ENCODE assay signal across 22 mouse cellular contexts in the genomic region with DNA sequence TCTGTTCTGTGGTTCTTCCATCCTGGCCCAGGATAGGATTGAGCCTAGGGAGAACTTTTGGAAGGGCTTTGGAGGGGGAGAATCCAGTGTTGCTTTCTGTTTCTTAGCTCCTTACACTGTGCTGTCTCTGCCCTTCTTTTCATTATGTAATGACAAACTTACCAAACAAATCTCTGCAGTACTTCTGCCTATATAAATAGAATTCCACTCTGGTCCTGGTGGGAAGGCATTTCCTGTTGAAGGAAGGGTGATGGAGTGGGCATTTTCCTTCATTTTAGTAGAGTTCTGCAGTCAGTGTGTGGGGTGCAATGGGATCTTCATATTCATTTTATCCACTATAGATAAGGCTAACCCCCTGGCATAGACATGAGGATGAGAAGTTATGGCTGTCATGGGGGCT.
DNase-seq lines count a peak whose midpoint lies in the region; ATAC-seq and TF ChIP-seq lines count a peak whose summit lies in the region.
"Had no signal": no experiment of that assay in that cellular context is flagged by ENCODE, and none has a peak within 500 bp of the region (broad histone marks: within the 10 kb centered on the region; RNA-seq: fewer than 3 reads in every experiment).

No protein-coding gene starts in this region.

- intact Hi-C loops in left cerebral cortex, adult 2 months (cut with DNase I): loop anchor here (2.0 kb wide), 1 partner anchor 40 kb away; no protein-coding TSS in a partner anchor

- ATAC-seq in frontal cortex, adult (ENCODE audit: low TSS enrichment): peak; percentile 54; the same call in 1 of the 2 replicates
- ATAC-seq in kidney, embryonic 15.5 days (replicated peaks; ENCODE audit: low FRiP score): no peak
- ATAC-seq in kidney, embryonic 16.5 days (ENCODE audit: low FRiP score, low TSS enrichment): no peak
- ATAC-seq: activated CD4-positive, CD25-positive, alpha-beta regulatory T cell, adult 4 months; CD4-positive, CD25-positive, alpha-beta regulatory T cell, adult 4 months; Patski had no signal

- H3K27me3 ChIP-seq in kidney, embryonic 15.5 days: no peaks in the 10 kb centered on the region
- no peaks in the 10 kb centered on the region for H3K27me3 ChIP-seq in kidney, embryonic 16.5 days (ENCODE audit: insufficient read depth, low read length)
- H3K27me3 ChIP-seq: CH12.LX, Patski had no signal

- H3K9me3 ChIP-seq in kidney, embryonic 15.5 days (replicated peaks): no peaks in the 10 kb centered on the region
- H3K9me3 ChIP-seq in kidney, embryonic 16.5 days (ENCODE audit: low read length): no peaks in the 10 kb centered on the region

- 0 out of 2 replicates have a peak overlapping the region, but pooled peaks have one; percentile 65 for H3K27ac ChIP-seq in kidney, embryonic 15.5 days
- peak overlapping the region; percentile 40; the same call in 1 of the 2 replicates for H3K27ac ChIP-seq in kidney, embryonic 16.5 days (ENCODE audit: low read length)
- peak overlapping the region; percentile 15; the same call in 1 of the 2 replicates for H3K27ac ChIP-seq in left cerebral cortex, adult 2 months

- no peak for TF ChIP-seq CTCF in left cerebral cortex, adult 2 months (IDR thresholded peaks at IDR 0.05)

- no peaks in the 10 kb centered on the region for H3K36me3 ChIP-seq in kidney, embryonic 15.5 days
- no peaks in the 10 kb centered on the region for H3K36me3 ChIP-seq in kidney, embryonic 16.5 days (ENCODE audit: insufficient read depth, low read length)
- H3K36me3 ChIP-seq: G1E had no signal

- DNase-seq in frontal cortex, postnatal 25 days (ENCODE audit: low spot score in 2 of 2): no peak
- DNase-seq in kidney, adult 8-10 months: no peak
- DNase-seq in kidney, adult 9 months: no peak
- no peak for DNase-seq in left cerebral cortex, adult 2 months (ENCODE audit: extremely low spot score in 1 of 2, low spot score in 2 of 2)
- no peak for DNase-seq in left cerebral cortex, adult 18-20 months (ENCODE audit: low spot score in 2 of 2)
- DNase-seq: adrenal gland, adult 2 months; adrenal gland, adult 8-10 months; adrenal gland, postnatal 10 days; adrenal gland, postnatal 14 days; adrenal gland, postnatal 25 days; adrenal gland, postnatal 36 days; B cell, adult 2 months; cerebellum, adult 11 months; cerebellum, adult 11-12 months had no signal

- H3K9ac ChIP-seq in kidney, embryonic 15.5 days: no peak overlapping the region
- H3K9ac ChIP-seq in kidney, embryonic 16.5 days (replicated peaks; ENCODE audit: low read length): no peak overlapping the region

- H3K4me2 ChIP-seq in kidney, embryonic 15.5 days: no peak overlapping the region
- H3K4me2 ChIP-seq in kidney, embryonic 16.5 days (replicated peaks; ENCODE audit: low read depth, low read length): no peak overlapping the region

- H3K4me3 ChIP-seq in kidney, embryonic 15.5 days (replicated peaks): no peak overlapping the region
- H3K4me3 ChIP-seq in kidney, embryonic 16.5 days (ENCODE audit: low read length): no peak overlapping the region
- H3K4me3 ChIP-seq in left cerebral cortex, adult 2 months: no peak overlapping the region

- 0 out of 2 replicates have a peak, but pooled peaks cover 12% of the 10 kb centered on the region for H3K4me1 ChIP-seq in kidney, embryonic 15.5 days
- peaks cover 7% of the 10 kb centered on the region; the same call in 1 of the 2 replicates for H3K4me1 ChIP-seq in kidney, embryonic 16.5 days (ENCODE audit: insufficient read depth, low read length)

Comparison
In these comparisons a context has a peak if more than half of its experiments do, and no peak if none do; other contexts are left out.
1. H3K27ac ChIP-seq: peak in every context shown above with its lines; median percentile 65 in kidney, embryonic 15.5 days; 40 in kidney, embryonic 16.5 days; 15 in left cerebral cortex, adult 2 months.